Mouse (Mus musculus): ENCODE data around the gene Endou. TPM values are rescaled to one million over a fixed set of nuclear protein-coding genes. Genes with fewer than 3 reads are reported as not detected.

The Endou gene
- polyA plus RNA-seq, 1 experiment from 2014 or later, result not detected

DNA sequence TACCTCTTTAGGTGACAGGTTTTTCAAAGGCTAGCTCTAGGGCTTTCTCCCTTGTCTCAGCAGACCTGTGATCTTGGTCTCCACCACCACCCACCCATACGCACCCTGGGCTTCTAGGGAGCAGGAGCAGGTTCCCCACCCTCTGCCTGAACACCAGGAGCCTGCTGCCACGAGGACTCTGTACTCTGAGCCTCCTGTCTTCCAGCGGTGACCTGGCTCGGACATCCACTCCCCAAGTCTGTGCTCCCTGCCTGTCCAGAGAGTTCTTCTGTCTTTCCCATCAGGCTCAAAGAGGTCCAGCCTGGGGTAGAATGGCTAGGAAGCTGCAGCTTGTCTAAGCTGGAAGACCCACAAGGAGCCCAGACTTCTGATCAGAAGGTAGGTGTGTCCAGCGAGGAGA, 12.1 kb upstream of the Endou start:
- no peaks in the 10 kb centered on the region for H3K9me3 ChIP-seq (ENCODE audit: control insufficient read depth, low read length)
- no peak overlapping the region for H3K4me2 ChIP-seq (ENCODE audit: low read depth, low read length)
- H3K4me3 ChIP-seq (ENCODE audit: low read depth, low read length), result no peak overlapping the region
- H3K9ac ChIP-seq (replicated peaks; ENCODE audit: low read depth, low read length), result no peak overlapping the region
- no peaks in the 10 kb centered on the region for H3K27me3 ChIP-seq (ENCODE audit: control insufficient read depth, insufficient read depth, low read length)
- ATAC-seq (ENCODE audit: low read depth), result no peak
- no peak overlapping the region for H3K27ac ChIP-seq (ENCODE audit: low read depth, low read length)
- WGBS, result 88% methylated on average over 5 of the region's 5 CpGs
- peaks cover 7% of the 10 kb centered on the region; the same call in 1 of the 2 replicates for H3K4me1 ChIP-seq (ENCODE audit: control insufficient read depth, insufficient read depth, low read length)
- no peaks in the 10 kb centered on the region for H3K36me3 ChIP-seq (ENCODE audit: control insufficient read depth, insufficient read depth, low read length)

DNA sequence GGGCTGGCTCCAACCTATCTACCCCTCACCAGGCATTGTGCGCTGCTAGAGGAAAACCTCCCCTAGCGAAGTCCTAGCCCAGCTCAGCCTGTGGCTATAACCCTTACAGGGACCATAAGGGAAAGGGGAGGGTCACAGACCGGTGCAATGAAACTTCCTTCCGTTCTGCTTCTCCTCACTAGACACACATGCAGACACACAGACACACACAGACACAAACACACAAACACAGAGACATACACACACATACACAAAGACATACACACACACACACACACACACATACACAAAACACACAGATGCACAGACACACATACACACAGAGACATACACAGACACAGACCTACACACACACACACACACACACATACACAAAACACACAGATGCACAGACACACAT, 11.5 kb upstream of the Endou start:
- no peaks in the 10 kb centered on the region for H3K9me3 ChIP-seq (ENCODE audit: control insufficient read depth, low read length)
- H3K4me3 ChIP-seq (ENCODE audit: low read depth, low read length), result no peak overlapping the region
- no peak overlapping the region for H3K4me2 ChIP-seq (ENCODE audit: low read depth, low read length)
- ATAC-seq (ENCODE audit: low read depth), result no peak
- WGBS, result 68% methylated on average over 4 of the region's 4 CpGs
- no peak overlapping the region for H3K27ac ChIP-seq (ENCODE audit: low read depth, low read length)
- H3K36me3 ChIP-seq (ENCODE audit: control insufficient read depth, insufficient read depth, low read length), result no peaks in the 10 kb centered on the region
- H3K9ac ChIP-seq (replicated peaks; ENCODE audit: low read depth, low read length), result no peak overlapping the region
- no peaks in the 10 kb centered on the region for H3K27me3 ChIP-seq (ENCODE audit: control insufficient read depth, insufficient read depth, low read length)
- peaks cover 7% of the 10 kb centered on the region; the same call in 1 of the 2 replicates for H3K4me1 ChIP-seq (ENCODE audit: control insufficient read depth, insufficient read depth, low read length)

DNA sequence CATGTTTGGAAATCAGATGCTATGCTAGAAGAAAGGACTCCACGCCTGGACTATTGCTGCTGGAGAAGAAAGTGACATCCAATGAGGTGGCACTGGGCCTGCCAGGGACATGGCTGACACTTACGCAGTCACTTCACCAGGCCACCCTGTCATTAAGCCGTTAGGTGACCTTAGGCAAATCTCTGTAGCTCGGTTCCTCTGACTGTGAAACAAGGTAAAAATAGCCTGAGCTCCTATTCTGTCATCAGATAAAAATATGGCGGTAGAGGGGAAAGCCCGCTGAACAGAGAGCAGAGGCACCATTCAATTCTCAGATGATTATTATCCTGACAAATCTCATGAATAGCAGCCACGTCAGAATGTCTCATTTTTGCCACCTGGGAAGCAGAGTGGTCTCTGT, 10.9 kb upstream of the Endou start:
- no peaks in the 10 kb centered on the region for H3K27me3 ChIP-seq (ENCODE audit: control insufficient read depth, insufficient read depth, low read length)
- H3K27ac ChIP-seq (ENCODE audit: low read depth, low read length), result no peak overlapping the region
- H3K4me1 ChIP-seq (ENCODE audit: control insufficient read depth, insufficient read depth, low read length), result peaks cover 7% of the 10 kb centered on the region; the same call in 1 of the 2 replicates
- H3K36me3 ChIP-seq (ENCODE audit: control insufficient read depth, insufficient read depth, low read length), result no peaks in the 10 kb centered on the region
- ATAC-seq (ENCODE audit: low read depth), result no peak
- no peak overlapping the region for H3K4me2 ChIP-seq (ENCODE audit: low read depth, low read length)
- H3K9me3 ChIP-seq (ENCODE audit: control insufficient read depth, low read length), result no peaks in the 10 kb centered on the region
- H3K9ac ChIP-seq (replicated peaks; ENCODE audit: low read depth, low read length), result no peak overlapping the region
- H3K4me3 ChIP-seq (ENCODE audit: low read depth, low read length), result no peak overlapping the region
- 68% methylated on average over 7 of the region's 7 CpGs for WGBS

DNA sequence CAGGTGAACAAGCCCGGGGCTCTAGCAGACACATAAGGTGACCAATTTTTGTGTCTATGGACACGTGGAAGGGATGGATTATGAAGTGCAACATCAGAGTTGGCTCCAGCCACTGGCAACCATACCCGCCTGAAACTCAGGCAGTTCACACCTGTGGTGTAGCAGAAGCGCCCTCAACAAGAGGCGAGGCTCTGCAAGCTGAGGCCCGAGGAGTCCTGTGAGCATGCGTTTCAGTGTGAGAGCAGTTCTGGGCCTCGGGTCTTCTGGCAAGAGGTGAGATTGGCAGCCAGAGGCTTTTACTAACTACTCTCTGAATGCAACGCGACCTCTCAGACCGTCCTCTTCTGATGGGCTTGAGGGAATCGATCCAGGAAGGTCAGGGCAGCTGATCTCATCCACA, 10.5 kb upstream of the Endou start:
- H3K27me3 ChIP-seq (ENCODE audit: control insufficient read depth, insufficient read depth, low read length), result no peaks in the 10 kb centered on the region

DNA sequence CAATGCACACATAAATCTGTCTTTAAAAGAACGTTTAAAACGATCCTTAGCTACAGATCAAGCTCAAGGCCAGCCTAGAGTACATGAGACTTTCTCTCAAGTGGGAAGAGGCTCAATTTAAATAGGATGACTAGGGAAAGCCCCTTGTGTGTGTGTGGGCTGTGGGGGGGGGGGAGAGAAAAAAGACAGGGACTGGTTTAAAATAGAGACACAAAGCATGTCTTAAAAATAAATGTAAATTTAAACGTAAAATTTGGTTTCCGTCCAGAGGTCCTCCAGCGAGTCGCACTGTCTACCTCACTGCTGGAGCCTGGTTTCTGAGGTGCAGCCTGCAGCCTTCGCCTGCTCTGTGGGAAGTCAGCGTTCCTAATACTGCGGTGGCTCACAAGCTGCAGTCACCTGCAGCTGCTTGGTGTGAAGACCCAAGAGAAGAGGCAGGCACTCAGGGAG, 9.2 kb upstream of the Endou start:
- Histone ChIP-seq H3K27ac (ENCODE audit: low read depth, low read length) (no peak overlapping the region), H3K4me2 (ENCODE audit: low read depth, low read length) (no peak overlapping the region), H3K9ac (replicated peaks; ENCODE audit: low read depth, low read length) (no peak overlapping the region), H3K4me3 (ENCODE audit: low read depth, low read length) (no peak overlapping the region), H3K9me3 (ENCODE audit: control insufficient read depth, low read length) (no peaks in the 10 kb centered on the region), H3K27me3 (ENCODE audit: control insufficient read depth, insufficient read depth, low read length) (no peaks in the 10 kb centered on the region), H3K4me1 (ENCODE audit: control insufficient read depth, insufficient read depth, low read length) (peaks cover 5% of the 10 kb centered on the region; the same call in 1 of the 2 replicates), H3K36me3 (ENCODE audit: control insufficient read depth, insufficient read depth, low read length) (no peaks in the 10 kb centered on the region)
- no peak for ATAC-seq (ENCODE audit: low read depth)
- 78% methylated on average over 9 of the region's 9 CpGs for WGBS

More for the DNA sequence above, 10.5 kb upstream of the Endou start:
- Histone ChIP-seq H3K4me2 (ENCODE audit: low read depth, low read length) (no peak overlapping the region), H3K4me3 (ENCODE audit: low read depth, low read length) (no peak overlapping the region), H3K9ac (replicated peaks; ENCODE audit: low read depth, low read length) (no peak overlapping the region), H3K36me3 (ENCODE audit: control insufficient read depth, insufficient read depth, low read length) (no peaks in the 10 kb centered on the region), H3K9me3 (ENCODE audit: control insufficient read depth, low read length) (no peaks in the 10 kb centered on the region), H3K4me1 (ENCODE audit: control insufficient read depth, insufficient read depth, low read length) (peaks cover 7% of the 10 kb centered on the region; the same call in 1 of the 2 replicates), H3K27ac (ENCODE audit: low read depth, low read length) (no peak overlapping the region)
- 84% methylated on average over 12 of the region's 12 CpGs for WGBS
- no peak for ATAC-seq (ENCODE audit: low read depth)

DNA sequence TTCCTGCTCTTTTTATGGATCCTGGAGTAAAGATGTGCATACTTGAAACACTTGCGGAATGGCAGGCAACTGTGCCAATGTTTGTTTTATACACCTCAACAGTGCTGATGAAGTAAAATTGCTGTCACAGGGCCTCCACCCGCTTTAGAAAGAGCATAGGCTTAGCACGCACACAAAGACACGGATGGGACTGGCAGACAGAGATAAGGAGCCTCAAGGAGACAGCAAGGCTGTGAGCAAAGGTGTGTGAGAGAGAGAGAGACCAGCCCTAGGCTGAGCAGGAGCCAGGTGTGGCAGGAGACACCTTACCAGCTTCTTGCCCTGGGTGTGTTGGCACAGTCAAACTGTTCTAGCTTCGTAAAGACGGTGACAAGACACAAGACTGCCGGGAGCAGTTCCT, 7.8 kb upstream of the Endou start:
- H3K4me1 ChIP-seq (ENCODE audit: control insufficient read depth, insufficient read depth, low read length), result no peaks in the 10 kb centered on the region
- no peaks in the 10 kb centered on the region for H3K36me3 ChIP-seq (ENCODE audit: control insufficient read depth, insufficient read depth, low read length)
- H3K27me3 ChIP-seq (ENCODE audit: control insufficient read depth, insufficient read depth, low read length), result no peaks in the 10 kb centered on the region
- H3K27ac ChIP-seq (ENCODE audit: low read depth, low read length), result no peak overlapping the region
- 93% methylated on average over 7 of the region's 7 CpGs for WGBS
- no peak overlapping the region for H3K4me3 ChIP-seq (ENCODE audit: low read depth, low read length)
- H3K9me3 ChIP-seq (ENCODE audit: control insufficient read depth, low read length), result no peaks in the 10 kb centered on the region
- no peak overlapping the region for H3K9ac ChIP-seq (replicated peaks; ENCODE audit: low read depth, low read length)
- no peak overlapping the region for H3K4me2 ChIP-seq (ENCODE audit: low read depth, low read length)
- no peak for ATAC-seq (ENCODE audit: low read depth)

DNA sequence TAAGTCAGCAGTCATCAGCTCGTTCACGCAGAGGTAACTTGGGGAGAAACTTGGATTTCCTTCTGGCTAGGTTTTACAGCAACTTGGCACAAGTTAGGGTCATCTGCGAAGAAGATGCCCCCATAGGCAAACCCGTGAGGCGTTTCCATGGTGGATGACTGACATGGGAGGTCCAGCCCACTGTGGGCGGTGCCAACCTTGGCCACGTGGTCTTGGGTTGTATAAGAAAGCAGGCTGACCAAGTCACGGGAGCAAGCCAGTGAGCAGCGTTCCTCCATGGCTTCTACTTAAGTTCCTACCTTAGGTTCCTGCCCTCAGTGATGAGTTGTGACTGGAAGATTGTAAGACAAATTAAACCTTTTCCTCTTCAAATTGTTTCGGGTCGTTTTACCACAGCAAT, 849 bp upstream of the Endou start:
- WGBS, result 89% methylated on average over 11 of the region's 11 CpGs

DNA sequence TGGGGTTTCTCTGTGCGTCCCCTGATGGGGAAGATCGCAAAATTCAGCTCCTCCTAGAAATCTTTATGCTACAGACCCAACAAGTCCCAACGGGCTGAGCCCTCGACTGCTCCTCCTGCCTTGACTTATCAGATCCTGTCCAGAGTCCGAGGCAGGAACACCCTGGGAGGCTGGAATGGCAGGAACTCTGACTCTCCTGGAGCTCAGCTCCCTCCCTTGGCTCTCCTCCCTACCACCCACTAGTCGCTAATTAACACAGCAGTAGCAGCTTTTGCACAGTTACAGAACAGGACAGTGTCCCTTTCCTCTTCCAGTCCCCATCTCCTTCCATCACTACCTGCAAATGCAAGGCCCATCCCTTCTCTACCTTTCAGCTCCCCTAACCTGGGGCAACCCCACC, 774 bp downstream of the Endou start:
- H3K4me3 ChIP-seq (ENCODE audit: low read depth, low read length), result no peak overlapping the region
- no peak overlapping the region for H3K4me2 ChIP-seq (ENCODE audit: low read depth, low read length)
- no peaks in the 10 kb centered on the region for H3K36me3 ChIP-seq (ENCODE audit: control insufficient read depth, insufficient read depth, low read length)
- H3K27me3 ChIP-seq (ENCODE audit: control insufficient read depth, insufficient read depth, low read length), result no peaks in the 10 kb centered on the region
- H3K4me1 ChIP-seq (ENCODE audit: control insufficient read depth, insufficient read depth, low read length), result no peaks in the 10 kb centered on the region
- no peak overlapping the region for H3K27ac ChIP-seq (ENCODE audit: low read depth, low read length)
- no peaks in the 10 kb centered on the region for H3K9me3 ChIP-seq (ENCODE audit: control insufficient read depth, low read length)
- no peak for ATAC-seq (ENCODE audit: low read depth)
- no peak overlapping the region for H3K9ac ChIP-seq (replicated peaks; ENCODE audit: low read depth, low read length)
- 70% methylated on average over 6 of the region's 6 CpGs for WGBS

More for the DNA sequence above, 849 bp upstream of the Endou start:
- no peaks in the 10 kb centered on the region for H3K9me3 ChIP-seq (ENCODE audit: control insufficient read depth, low read length)
- no peak overlapping the region for H3K27ac ChIP-seq (ENCODE audit: low read depth, low read length)
- no peak for ATAC-seq (ENCODE audit: low read depth)
- no peaks in the 10 kb centered on the region for H3K36me3 ChIP-seq (ENCODE audit: control insufficient read depth, insufficient read depth, low read length)
- no peak overlapping the region for H3K9ac ChIP-seq (replicated peaks; ENCODE audit: low read depth, low read length)
- H3K4me3 ChIP-seq (ENCODE audit: low read depth, low read length), result no peak overlapping the region
- H3K27me3 ChIP-seq (ENCODE audit: control insufficient read depth, insufficient read depth, low read length), result no peaks in the 10 kb centered on the region
- no peak overlapping the region for H3K4me2 ChIP-seq (ENCODE audit: low read depth, low read length)
- H3K4me1 ChIP-seq (ENCODE audit: control insufficient read depth, insufficient read depth, low read length), result no peaks in the 10 kb centered on the region

DNA sequence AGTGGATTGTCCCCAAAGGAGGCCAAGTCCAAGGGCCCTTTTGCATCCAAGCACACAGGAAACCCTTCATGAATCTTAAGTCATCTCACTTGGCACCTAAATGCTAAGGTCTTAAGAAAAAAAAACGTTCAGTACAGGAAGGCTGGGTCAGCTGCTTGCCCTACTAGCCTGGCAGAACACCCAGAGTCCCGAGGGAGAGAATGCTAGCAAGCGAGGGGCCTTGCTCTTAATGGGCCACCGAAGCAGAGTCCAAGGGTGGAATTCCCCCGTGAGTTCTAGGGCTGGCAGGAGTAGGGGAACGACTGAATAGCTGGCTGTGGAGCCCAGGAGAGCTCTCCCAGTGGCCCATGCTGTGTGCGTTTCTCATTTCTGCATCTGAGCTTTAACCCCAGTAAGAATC, 2.3 kb downstream of the Endou start:
- Histone ChIP-seq H3K4me1 (ENCODE audit: control insufficient read depth, insufficient read depth, low read length) (no peaks in the 10 kb centered on the region), H3K9me3 (ENCODE audit: control insufficient read depth, low read length) (no peaks in the 10 kb centered on the region), H3K4me3 (ENCODE audit: low read depth, low read length) (no peak overlapping the region), H3K9ac (replicated peaks; ENCODE audit: low read depth, low read length) (no peak overlapping the region), H3K4me2 (ENCODE audit: low read depth, low read length) (no peak overlapping the region), H3K36me3 (ENCODE audit: control insufficient read depth, insufficient read depth, low read length) (no peaks in the 10 kb centered on the region), H3K27ac (ENCODE audit: low read depth, low read length) (no peak overlapping the region), H3K27me3 (ENCODE audit: control insufficient read depth, insufficient read depth, low read length) (no peaks in the 10 kb centered on the region)
- ATAC-seq (ENCODE audit: low read depth), result no peak
- WGBS, result 61% methylated on average over 7 of the region's 7 CpGs

Measured in neural tube, embryonic 14.5 days (tissue).